Mouse (Mus musculus) heart, adult 9 months (tissue): ENCODE measurements around the gene Vwa3b.
A peak's percentile ranks its signal among the peaks of the same experiment; 100 is the strongest.

Source experiments
- DNase-seq, 2 experiments: peaks; one replicate each; pipeline ENCODE4 v3.0.0; 2022; ENCODE audit warnings: low spot score in 2 of 2

Gene Vwa3b

GRCm38 (mm10) chr1:37009880-37010279, 16.5 kb upstream of the Vwa3b start:
- no peak for DNase-seq

DNA sequence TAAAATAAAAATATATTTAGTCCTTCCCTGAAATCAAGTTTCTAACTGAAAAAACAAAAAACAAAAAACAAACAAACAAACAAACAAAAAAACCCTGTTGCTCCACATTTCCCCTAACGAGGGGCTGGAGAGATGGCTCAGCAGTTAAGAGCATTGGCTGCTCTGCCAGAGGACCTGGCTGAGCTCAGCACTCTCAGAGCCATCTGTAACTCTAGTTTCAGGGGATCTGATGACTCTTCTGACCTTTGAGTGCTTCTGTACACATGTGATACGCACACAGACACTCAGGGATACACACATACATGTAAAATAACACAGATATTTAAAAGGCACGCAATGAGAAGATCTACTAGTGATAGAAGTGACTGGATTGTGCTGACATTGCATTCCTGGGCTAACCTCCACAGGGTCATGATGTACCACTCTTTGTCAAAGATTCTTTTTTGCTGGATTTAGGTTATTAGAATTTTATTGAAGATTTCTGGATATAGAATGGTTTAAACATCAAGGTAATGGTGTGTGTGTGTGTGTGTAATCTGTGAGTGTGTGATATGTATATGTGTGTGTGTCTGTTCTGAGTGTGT, 14.7 kb upstream of the Vwa3b start:
- no peak for DNase-seq

DNA sequence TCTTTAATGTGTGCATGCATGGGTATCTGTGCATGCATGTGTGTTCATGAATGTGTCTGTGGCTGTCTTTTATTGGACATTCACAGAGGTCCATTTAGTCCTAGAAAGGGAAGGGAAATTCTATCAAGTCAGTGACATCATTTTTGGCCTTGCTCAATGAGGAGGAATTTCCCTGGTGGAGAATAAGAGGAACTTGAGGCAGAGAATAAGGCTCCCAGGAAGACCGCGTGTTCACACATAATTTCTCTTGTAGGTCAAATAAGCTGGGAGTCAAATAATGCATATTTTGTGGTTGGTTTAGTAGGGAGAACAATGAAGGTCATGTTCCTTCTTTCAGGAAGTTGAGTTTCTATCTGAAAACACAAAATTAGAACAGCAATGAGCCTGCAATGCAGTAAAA, 13.4 kb upstream of the Vwa3b start:
- peak; percentile 28 to 31 for DNase-seq

DNA sequence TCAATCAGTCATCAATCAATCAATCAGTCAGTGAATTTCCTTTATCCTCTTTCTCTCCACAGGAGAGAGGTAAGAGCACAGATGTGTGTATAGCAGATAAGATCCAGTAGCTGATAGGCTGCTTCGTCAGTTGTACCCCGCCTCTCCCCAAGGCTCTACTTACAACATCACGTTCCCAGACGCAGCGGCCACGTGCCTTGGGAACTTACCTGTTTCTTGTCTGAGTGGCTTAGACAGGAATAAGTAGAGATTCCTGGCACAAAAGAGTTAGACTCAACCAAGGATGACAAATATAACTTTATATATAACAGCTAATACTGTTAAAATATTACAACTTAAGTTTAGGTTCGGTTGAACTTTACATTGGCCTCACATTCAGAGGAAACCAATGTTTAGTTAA, 12.7 kb upstream of the Vwa3b start:
- DNase-seq: peak; percentile 30 to 60

DNA sequence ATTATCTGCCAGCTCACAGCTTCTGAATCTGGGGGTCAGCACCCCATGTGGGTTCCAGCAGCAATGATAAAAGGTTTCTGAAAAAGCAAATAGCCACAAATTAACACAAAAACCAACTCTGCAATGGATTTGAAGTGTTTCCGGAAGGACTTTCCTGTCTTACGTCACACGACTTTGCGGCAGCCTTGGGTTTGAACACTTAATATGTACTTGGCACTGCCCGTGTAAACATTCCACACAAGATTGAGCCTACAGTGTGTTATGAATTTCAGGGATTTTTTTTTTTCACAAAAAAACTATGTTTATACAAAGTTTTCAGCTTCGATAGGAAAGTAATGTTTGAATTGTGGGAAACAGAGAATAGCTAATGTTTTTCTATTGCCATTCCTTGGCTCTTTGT, 7.4 kb upstream of the Vwa3b start:
- no peak for DNase-seq

GRCm38 (mm10) chr1:37022704-37023103, 3.7 kb upstream of the Vwa3b start:
- DNase-seq: no peak

DNA sequence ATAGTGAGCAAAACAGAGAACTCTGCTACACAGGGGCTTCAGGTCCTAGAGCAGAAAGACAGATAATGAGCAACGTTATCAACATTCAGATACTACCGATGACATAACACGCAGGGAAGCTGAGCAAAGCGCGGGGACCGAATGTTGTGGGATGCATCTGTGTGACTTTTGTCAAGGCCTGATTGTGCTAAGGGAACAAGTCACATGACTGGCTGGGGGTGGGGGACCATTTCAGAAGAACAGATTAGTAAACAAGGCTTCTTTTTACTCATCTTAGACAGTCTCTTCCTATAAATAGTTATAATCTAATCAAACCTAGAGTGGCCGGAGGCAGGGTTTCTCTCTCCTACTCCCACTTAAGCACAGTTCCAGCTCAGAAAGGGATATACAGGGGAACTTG, 1.7 kb upstream of the Vwa3b start:
- no peak for DNase-seq

DNA sequence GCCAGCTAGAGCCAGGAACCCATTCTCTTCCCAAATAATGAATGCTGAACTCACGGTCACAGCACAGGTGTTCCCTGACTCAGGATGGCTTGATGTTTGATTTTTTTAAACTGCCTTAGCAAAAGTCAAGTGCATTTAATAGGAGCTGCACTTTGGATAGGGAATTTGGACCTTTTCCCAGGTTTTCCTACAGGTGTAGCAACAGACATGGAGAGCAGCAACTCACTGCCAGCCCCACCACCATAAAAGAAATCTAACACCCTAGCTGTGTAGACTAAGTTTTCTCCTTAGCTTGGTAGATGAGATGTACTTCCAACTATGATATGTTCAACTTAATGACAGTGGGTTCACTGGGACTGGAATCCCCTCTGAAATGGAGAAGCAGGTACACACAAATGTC, 1.0 kb upstream of the Vwa3b start:
- DNase-seq: no peak

DNA sequence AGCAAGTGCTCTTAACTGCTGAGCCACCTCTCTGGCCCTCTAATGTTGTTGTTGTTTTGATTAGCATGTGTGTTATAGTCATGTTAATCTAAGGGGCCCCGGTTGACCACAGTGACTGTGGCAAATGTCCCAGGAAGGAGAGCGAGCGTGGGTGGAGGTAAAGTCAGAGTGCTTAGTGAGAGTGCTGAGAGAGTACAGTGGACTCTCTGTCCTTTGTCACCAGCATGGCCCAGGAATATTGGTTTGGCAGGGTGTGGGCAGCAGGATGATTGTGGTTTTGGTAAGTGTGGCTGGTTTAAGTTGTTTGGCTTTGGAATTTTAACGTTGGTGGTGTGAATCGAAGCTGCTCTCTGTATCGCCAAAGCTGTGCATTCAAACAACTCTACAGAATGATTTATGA, 470 bp downstream of the Vwa3b start:
- DNase-seq: no peak

DNA sequence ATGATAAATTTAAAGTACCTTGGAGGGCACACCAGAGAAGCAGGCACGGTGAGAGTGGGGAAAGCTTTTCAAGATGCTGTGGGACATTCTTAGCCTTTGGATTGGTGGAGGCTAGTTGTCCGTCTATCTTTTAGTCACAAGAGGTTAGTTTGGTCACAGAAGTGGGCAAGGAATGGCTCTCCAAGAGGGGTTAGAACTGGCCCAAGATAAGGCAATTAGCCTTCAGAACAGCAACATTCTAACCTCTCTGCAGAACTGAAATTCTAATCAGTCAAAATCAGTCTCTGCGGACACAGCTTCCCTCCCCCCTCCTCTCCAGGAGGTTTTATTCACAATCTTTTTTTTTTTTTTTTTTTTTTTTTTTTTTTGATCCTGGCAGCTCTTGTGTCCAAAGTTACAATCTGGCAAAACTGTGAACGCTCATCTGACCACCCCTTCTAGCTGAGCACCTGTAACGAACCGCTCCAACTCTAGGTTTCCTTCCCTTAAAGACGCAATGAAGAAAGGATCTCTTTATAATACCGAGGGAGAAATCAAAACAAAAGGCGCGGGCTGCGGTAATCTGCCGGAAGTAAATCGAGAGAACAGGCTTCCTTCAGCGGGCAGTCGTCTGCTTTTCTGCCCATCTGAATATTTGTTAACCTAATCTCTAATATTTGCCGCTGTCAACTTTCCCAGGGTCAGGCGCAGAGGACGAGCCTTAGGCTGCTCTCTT, 2.2 kb downstream of the Vwa3b start:
- DNase-seq: no peak

DNA sequence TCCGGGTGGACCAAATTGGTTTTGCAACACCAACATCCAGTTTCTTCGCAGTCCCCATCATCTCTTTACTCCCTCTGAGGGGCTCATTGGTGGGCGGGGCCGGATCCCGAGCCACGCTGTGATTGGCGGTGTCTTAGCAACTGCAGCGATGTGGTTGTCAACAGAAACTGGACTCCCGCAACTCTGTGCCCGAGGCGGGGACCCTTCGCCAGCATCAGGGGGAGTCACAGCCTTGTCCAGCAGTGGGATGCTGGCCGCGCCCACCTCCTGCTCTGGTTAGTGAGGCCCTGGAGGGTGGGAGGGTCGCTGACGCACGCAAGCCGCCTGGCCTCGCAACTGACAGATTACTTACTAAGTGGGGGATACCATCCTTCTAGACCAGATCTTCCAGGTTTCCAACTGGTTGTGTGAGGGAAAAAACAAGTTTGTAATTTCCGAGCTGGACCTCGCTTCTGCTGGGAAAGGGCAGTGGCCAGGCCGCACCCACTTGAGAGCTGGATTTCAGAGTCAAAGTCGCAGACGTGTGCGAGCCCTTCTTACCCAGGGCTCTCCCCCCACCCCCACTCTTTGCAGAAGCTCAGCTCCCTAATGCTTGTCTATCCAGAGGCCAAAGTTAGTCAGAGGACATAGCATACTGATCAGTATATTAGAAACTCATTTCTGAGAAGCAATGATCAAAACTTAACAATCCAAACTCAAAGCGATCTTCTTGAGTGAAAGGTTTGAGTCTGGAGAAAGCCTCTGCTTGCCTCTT, 2.9 kb downstream of the Vwa3b start:
- DNase-seq: peak; percentile 77 to 84

GRCm38 (mm10) chr1:37029942-37030341, 3.5 kb downstream of the Vwa3b start:
- DNase-seq: no peak

- no peak for DNase-seq
These were observed 4.3 kb downstream of the Vwa3b start for GRCm38 (mm10) chr1:37030693-37031092.

GRCm38 (mm10) chr1:37035879-37036278, 9.5 kb downstream of the Vwa3b start:
- no peak for DNase-seq

GRCm38 (mm10) chr1:37041126-37041525, 14.7 kb downstream of the Vwa3b start:
- no peak for DNase-seq

DNA sequence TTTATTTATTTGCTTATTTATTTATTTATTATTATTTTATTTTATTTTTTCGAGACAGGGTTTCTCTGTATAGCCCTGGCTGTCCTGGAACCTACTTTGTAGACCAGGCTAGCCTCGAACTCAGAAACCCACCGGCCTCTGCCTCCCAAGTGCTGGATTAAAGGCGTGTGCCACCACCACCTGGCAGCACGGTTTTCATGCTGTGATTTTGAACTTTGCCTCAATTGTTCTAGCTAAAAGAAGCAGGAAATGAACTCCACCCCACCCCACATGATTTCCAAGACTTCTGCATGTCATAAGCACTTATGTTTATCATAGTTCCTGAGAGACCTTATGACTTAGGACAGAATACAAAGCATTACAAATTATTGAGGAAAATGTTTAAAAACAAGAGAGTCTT, 15.5 kb downstream of the Vwa3b start:
- DNase-seq: no peak

- no peak for DNase-seq
These were observed 16.4 kb downstream of the Vwa3b start for GRCm38 (mm10) chr1:37042769-37043168.

DNA sequence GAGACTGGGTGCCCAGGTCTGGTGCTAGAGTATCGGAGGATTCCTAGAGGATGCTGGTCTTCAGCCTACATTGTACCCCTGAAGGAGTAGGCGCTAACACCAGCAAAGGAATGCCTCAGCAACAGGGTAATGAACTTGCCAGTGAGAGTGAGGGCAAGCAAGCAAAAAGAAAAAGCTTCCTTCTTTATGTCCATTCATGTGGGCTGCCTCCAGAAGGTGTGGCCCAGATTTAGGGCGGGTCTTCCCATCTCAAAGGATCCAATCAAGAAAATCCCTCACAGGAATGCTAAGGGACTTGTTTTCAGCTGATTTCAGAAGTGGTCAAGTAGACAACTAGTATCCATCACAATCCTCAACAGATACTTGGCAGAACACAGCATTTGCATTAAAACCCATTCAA, 16.8 kb downstream of the Vwa3b start:
- DNase-seq: no peak

DNA sequence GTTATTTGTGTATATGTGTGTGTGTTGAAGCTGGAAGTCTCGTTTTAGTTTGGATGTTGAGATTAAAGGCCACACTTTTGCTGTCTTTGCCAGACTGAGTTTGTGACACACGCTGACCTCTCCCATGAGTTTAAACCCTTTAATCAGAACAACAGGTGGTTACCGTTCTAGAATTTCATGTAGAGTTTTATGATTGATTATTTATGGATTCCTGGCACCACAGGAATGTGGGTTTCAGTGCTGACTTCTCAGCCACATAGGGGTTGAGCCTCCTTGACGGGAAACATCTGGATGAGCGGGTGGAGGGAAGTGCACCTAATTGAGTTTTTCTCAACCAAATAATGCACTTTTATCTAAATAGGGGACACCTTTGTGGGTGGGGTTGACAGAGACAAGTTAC, 19.1 kb downstream of the Vwa3b start:
- no peak for DNase-seq

DNA sequence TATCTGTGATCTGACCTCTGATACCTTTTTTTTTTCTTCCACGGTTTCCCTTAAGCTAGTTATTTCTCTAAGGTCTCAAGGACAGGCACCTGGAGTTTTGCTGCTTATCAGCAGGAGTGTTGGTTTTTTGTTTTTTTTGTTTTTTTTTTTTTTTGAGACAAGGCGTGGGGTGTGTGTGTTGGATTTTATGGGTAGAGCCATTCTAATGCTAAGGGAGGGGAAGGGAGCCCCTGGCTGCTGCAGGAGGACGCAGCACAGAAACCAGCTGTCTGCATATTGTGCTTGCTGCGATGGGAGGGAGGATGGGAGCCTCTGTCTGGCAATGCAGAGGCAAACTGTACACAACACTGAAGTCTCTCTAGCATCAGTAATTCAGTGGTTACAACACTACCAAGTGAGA, 22.8 kb downstream of the Vwa3b start:
- no peak for DNase-seq

- no peak for DNase-seq
These were observed 27.3 kb downstream of the Vwa3b start for GRCm38 (mm10) chr1:37053691-37054090.

- no peak for DNase-seq
These were observed 30.6 kb downstream of the Vwa3b start for GRCm38 (mm10) chr1:37056831-37057561.
